Mouse (Mus musculus) neutrophil, adult 5-6 weeks (primary cell): ENCODE measurements around the gene Snx7. TPM values are rescaled to one million over a fixed set of nuclear protein-coding genes. Genes with fewer than 3 reads are reported as not detected.

Experiments used
- ATAC-seq: fragments of 151-379, 151-347 bp; 2 replicates; pipeline ENCODE4 v1.8.0; 2017; ENCODE audit warnings: mild to moderate bottlenecking, moderate TSS enrichment; ENCODE audit not compliant: insufficient number of reproducible peaks, poor library complexity, low FRiP score, severe bottlenecking; ENCODE audit errors: extremely low read depth
- total RNA-seq: library from RNA; stranded (forward); fragments of 200-1000 nt; gene quantifications from 2 replicates; pipeline ENCODE4 v1.2.3, GENCODE M21; 2017

Snx7 gene
- total RNA-seq, result 0.47 and 0.49 TPM in 2 replicates

DNA sequence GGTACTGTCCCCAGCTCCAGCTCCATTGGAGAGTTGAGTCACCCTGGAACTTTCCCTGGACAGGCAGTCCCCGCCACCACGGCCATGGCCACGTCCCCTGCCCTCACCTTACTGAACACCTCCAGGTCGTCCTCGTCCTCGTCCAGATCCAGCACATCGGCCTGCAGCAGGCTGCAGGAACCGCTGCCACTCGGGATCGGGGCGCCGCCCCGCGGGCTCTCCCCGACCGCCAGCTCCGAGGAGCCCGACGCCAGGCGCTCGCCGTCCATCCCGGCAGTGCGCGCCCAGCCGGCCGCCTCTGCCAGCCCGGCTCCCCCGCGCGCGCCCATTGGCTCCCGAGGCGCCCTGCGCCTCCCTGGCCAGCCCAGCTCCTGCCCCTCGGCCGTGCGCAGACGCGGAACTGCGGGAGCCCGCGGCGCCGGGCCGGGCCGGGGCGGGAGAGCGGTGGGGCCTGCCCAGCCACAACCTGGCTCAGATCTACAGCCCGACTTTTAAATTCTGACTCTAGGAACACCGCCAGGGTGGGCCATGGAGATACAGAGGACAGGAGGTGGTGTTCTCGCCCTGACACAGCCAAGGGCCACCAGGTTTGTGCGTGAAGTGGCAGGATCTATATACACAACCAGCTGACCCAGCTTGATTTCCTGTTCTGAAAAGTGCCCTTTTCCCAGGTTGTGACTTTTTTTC is at the start of gene Snx7:
Gene Snx7, minus strand, starts transcription at position 300 of the 687 bp plus-strand sequence.
- ATAC-seq, result no peak

DNA sequence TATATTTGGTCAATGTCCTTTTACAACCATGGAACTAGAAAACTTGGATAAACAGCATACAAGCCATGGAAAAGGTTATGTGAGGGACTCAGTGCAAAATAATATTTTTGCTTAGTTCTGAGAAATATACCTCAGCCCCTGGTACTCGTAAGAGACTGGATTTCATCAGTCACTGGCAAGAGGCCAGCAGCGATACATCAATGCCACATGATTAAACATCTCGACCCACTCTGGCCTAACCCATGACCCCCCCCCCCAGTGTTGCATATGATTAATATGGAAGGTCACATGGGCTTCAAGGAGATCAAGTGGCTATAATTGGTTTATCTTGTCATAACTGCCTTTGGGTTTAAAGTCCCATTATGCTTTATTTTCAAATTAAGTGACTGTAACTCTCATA is 46.7 kb upstream of the Snx7 start:
- ATAC-seq, result no peak

DNA sequence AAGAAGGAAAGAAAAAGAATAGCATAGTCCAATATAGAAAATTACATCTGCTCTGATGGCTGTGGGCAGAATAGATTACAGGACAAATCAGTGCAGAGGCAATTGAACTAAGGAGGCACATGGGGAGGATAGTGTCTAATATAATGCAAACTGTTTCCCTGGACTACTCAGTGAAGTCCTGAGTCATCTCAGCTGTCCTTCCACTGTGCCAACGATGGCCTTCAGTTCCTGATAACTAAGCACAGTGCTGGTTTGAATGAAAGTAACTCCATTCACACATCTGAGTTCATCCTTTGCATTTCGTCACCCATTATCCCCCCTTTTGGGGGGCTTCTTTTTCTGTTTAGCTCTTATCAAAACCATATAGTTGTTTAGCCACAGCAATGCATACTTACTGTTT is 25.0 kb upstream of the Snx7 start:
- ATAC-seq, result no peak

DNA sequence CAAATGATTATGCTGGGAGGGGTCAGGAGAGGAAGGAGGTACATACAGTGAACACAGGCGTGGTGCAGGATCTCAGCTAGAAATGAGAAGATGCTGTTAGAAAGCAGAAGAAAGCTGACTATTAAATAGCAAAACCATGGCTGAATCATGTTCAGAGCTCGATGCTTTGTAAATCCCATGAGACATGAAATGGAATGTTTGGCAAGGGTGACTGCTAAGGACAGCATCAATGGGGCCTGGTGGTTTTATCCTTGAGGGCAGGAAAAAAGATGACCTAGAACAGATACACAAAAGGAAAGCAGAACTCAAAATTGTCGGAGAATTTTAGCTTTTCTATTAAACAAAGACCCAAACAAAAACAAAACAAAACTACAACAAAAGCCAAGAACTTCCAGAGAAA is 6.7 kb upstream of the Snx7 start:
- no peak for ATAC-seq

DNA sequence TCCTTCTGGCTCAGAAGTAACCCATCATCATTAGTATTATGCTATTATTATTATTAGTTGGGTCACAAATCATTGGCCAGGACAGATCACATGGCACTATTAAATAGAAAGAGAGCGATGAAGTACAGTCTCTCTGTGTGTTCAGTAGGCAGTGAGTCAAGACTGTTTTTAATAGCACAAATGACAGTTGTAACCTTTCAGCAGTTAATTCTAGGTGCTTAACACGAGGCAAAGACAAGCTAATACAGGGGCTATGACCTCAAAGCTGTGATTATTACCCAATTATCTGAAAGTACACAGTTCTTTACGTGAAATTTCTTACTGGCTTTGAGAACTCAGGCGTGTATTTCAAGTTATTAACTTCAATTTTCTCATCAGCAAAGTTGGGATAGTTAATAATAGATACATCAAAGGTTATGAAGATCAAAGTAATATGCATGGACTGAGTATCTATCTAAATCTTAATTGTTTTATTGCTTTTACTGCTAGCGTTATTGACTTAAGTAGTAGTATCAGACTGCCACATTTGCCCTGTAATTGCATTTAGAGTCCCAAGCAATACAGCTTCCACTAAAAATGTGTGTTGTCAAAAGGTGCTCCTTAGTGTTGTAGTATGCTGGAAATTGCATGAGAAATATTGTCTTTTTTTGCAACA is 4.6 kb upstream of the Snx7 start:
- ATAC-seq, result no peak

DNA sequence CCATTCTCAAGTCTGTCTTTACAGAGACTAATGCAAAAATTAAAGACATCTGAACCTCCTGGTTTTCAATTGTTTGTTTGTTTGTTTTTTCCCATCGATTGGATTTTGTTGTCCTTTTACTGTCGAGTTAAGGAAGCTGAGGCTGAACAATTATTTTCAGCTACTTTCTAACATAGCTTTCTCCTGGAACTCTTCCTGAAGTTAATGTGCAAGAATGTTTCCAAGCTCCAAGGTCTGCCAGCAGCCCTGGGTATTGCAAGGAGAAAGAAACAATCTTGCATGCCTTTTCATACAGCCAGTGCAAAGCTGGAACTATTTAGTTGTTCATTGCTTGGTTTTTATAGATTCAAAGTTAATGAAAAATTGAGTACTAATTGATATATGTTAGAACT is 584 bp upstream of the Snx7 start:
- ATAC-seq, result no peak

DNA sequence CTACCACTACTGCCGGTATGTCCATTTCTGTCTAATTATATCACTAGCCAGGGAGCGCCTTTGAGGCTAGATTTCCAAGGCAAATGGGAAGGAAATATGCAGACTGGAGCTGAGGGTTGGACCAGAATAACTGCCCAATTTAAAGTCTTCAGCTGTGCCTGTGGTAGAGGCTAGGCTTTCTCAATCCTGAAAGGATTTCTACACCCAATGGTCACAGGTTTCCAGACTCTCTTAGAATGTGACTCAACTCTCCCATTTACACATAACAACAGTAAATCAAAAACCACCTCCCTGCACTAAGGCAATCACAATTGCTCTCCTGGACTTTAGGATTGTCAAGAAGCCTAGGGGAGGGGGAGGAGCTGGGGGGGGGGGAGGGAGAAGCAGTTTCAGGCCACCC is 645 bp downstream of the Snx7 start:
- ATAC-seq, result no peak

DNA sequence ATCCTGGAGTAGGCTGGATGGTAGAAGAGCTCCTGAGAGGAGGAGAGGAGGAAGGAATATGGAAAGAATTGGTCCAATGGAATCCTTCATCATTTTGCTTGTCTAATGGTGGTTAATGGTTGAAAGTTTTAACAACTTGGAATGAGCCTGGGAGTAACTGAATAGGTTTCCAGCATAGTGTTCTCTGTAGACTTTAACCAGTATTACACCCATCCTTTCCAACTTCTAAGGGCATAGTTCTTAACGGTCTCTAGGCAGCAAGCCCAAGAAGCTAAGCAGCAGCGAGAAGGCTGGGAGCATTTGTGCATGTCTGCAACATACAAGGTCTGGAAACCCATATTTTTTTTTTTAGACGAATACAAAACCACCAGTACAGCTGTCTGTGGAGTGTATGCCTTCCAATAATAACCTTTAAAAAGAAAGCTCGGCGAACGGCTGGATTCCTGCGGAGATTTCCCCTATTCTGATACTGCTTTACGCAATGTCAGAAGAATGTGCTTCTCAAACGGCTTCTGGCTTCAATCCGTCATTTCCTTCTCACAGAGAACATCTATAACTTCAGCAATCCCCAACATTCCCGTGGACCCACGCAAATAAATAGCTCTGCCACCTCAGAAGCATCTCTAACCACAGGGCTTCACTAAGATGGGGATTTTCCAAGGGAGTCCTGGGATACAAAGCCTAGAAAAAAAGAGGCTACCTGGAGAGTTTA is 1.9 kb downstream of the Snx7 start:
- ATAC-seq, result no peak

DNA sequence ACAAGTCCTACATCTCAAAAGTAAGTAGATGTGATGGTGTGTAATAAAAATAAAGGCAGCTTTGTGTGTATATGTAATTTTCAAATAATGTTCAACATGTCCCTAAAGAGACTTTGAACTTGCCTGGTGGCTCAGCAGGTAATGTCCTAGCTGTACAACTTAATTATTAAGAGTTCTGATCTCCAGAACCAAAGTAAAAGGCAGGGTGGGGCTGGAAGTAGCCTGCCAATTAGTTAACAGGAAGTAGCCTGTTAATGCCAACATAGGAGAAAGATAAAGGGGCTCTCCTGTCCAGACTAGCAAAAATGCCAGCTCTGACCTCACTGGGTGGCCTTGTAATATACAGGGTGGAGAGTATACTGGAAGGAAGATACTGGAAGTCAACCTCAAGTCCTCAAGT is 3.1 kb downstream of the Snx7 start:
- ATAC-seq, result no peak

DNA sequence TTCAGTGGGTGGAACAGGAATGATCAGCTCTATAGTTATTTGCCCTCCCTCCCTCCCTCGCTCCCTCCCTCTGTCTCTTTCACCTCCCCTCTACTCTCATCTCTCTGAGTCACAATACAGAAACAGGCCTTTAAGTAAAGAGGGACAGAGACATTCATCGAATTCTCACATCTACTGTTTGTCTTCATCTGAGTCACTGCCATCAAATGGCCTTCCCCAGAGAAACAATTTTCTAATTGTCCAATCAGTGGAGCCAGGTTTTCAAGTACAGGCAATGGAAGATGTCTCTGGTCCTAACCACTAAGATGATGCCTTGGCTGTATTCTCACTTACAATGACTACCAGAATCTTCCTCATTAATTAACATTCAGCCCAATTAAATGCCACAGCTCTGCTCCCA is 5.8 kb downstream of the Snx7 start:
- no peak for ATAC-seq

DNA sequence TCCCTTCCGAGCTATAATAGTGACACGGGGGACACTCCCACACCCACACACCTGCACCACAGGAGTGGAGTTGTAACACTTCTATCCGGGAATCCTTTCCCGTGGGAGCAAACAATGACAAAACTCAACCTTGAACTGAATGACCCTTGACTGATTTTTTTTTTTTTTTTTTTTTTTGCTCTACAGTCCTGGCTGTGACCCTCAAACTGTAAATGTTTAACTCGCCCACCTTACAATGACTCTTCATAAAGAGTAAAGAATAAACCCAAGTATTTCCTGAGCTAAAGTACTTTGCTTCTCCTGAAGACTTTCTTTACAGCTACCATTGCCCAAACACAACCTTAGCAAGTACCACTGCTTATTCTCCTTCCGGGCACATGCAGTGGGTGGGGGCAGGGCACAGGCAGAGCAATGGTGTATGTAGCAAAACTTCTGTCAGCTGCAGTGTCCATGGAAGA is 6.7 kb downstream of the Snx7 start:
- ATAC-seq, result no peak

DNA sequence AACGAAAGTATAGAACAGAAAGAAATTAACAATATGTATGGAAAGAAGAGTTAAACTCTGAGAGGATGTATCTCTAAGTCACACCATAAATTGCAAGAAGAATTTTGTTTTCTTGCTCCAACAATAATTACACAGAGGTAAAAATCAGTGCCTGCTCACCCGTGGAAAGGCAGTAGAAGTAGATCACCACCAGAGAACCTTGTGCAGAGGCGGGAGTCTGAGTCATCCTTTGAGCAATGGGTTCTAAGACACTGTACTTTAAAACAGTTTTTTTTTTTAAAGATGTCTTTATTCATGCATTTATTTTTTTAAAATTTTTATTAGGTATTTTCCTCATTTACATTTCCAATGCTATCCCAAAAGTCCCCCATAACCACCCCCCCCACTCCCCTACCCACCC is 9.7 kb downstream of the Snx7 start:
- no peak for ATAC-seq

DNA sequence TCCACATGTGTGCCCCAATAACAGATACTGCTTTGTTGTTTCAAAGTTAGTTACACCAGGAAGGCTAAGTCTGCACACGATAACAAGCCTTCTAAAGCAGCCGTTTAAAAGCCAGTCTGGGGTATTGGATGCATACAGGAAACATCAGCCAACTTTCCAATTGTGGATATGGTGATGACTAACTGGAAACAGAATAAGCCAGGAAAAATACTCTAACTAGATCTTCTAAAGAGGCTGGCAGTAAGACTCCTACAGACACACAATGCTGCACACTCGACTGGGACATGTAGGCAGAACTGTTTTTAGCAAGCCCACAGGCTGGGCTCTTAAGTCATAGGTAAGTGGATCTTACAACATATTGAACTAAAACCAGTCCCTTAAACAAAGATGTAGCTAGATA is 15.0 kb downstream of the Snx7 start:
- ATAC-seq, result no peak

DNA sequence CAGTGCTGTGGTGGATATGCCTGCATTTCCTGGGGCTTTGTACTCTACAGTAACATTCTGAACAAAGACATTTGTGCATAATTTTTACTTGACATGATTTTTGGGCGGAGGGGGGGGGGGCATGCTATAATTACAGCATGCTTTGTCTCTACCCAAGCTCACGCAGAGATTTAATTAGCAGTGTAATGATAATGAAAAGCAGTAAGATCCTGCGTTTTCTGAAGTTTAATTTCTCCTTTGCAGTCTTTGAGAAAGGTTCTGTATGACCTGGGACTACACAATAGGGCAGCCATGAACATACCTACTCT is 16.7 kb downstream of the Snx7 start:
- no peak for ATAC-seq

DNA sequence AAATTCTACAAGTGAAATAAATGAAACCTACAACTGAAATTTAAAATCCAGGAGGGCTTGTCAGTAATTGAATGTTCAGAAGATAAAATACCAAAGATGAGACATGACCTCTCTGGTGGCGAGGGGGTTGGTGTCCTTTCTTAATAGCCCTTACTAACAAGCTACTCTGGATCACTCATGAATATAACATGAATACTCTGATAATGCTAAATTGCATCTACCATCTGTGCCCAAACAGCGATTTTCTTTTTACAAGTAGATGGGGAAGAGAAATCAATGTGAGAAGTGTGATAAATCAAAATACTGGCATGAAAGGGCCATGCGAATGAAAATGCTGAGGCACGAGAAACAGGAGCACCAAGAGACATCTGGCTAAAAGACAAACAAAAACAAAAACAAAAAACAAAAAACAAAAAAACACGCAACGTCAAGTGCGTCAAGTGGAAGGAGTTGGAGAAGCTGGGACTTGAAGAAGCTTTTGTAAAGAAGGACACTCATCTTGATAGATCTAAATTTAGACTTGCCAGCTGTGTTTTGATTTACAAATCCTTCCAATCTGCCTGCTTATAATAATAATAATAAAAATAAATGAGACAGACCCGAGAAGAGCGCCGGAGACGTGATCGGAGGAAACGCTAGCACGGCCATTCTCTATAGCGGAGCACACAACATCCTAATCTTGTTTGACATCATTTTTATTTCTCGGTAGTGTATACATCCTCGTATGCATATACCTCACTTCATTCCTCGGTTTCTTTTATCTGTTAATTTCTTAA is 17.3 kb downstream of the Snx7 start:
- no peak for ATAC-seq

DNA sequence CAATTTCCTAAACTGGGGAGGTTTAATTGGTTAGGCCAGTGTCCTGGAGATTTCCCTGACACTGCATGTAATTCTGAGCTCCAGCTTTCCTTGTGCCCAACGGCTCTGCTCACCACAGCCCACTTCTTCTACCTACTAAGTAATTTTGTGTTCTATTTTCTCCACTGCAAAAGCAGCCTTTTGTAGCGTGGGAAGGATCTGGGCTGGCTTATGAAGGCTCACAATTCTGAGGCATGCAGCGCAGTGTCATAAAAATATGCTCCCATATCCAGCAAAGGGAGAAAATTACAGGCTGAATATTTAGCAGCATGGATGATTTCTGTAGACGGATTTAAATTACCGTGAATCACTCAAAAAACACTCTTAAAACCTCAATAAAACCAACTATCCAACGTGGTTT is 19.9 kb downstream of the Snx7 start:
- no peak for ATAC-seq

DNA sequence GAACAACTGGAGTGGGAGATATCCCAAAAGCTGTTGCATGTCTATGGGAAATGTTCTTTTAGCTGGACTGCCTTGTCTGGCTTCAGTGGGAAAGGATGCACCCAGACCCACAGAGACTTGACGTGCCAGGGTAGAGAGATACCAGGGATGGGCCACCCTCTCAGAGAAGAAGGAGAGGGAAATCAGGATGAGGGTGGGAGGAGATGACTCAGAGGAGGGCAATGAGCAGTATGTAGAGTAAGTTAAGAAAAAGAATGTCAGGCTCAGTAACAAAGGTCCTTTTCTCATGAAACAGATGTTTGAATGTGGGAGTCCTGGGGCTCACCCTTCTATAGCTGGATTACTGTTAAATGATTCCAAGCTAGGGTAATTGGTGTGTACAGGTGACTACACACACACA is 26.1 kb downstream of the Snx7 start:
- ATAC-seq, result no peak

DNA sequence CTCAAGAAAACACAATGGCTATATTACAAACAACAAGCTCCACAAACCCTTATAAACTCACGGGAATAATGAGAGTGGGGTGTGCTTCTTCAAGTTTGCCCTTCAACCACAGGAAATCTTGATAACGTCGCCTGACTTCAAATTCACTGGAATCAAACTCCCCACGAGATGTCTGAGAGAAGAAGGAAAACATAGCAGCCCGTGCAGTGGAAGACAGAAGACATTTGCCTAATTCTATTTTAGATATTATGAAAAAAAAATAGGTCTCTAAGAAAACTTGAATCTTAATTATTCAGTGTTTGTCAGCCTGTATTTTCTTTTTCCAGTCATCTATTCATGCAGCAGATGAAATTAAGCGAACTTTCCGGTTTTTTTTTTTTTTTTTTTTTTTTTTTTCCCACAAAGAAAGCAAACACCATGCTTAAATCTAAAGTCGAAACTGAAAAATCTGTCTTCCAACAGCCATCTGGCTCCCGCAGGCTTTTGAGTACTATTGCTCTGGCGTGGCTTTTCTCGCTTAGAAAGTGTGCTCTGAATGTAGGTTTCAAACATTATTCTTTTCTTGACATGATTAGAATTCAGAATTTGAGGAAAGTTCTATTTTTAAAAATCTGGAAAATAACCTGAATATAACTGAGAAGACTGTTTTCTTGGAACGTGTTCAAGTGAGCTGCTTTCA is 28.7 kb downstream of the Snx7 start:
- ATAC-seq, result no peak

DNA sequence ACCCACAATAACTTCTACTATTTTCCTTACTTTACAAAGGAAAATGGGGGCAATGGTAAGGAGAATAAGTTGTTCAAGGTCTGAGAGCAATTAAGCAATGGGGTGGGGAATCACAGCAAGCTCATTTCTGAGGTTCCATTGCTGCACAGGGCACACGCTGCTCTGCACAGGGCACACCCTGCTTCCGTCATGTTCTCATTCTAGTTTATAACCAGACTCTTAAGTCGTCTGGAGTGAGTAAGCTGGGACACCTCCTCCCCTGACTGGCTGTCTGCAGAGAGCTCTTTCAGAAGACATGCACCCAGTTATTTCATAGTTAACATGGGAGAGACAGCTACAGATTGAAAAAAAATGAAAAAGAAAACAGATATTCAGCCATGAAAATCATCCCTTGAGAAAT is 30.7 kb downstream of the Snx7 start:
- no peak for ATAC-seq
